Mouse (Mus musculus): ENCODE results near the gene Tnni2. TPM values are rescaled to one million over a fixed set of nuclear protein-coding genes. Genes with fewer than 3 reads are reported as not detected.

Tnni2 gene
- polyA plus RNA-seq, 1 experiment, result 1.7 TPM

- no peak for DNase-seq (ENCODE audit: extremely low spot score in 1 of 2, low spot score in 1 of 2)
These were observed 16.4 kb downstream of the Tnni2 start for GRCm38 (mm10) chr7:142458026-142458425.

GRCm38 (mm10) chr7:142458676-142459298 lies 17.2 kb downstream of the Tnni2 start:
- no peak for DNase-seq (ENCODE audit: extremely low spot score in 1 of 2, low spot score in 1 of 2)

GRCm38 (mm10) chr7:142459299-142459691 lies 17.7 kb downstream of the Tnni2 start:
- no peak for DNase-seq (ENCODE audit: extremely low spot score in 1 of 2, low spot score in 1 of 2)

- DNase-seq (ENCODE audit: extremely low spot score in 1 of 2, low spot score in 1 of 2), result no peak
These were observed 19.0 kb downstream of the Tnni2 start, which contains the start of gene Lsp1 for GRCm38 (mm10) chr7:142460636-142461077. Gene Lsp1, plus strand, starts transcription at chr7:142460809.

- DNase-seq (ENCODE audit: extremely low spot score in 1 of 2, low spot score in 1 of 2), result no peak
These were observed 19.8 kb downstream of the Tnni2 start for GRCm38 (mm10) chr7:142461446-142461845.

- no peak for DNase-seq (ENCODE audit: extremely low spot score in 1 of 2, low spot score in 1 of 2)
These were observed 20.6 kb downstream of the Tnni2 start for GRCm38 (mm10) chr7:142462190-142462589.

GRCm38 (mm10) chr7:142462594-142463078 lies 21.0 kb downstream of the Tnni2 start:
- no peak for DNase-seq (ENCODE audit: extremely low spot score in 1 of 2, low spot score in 1 of 2)

GRCm38 (mm10) chr7:142470171-142470691 lies 28.6 kb downstream of the Tnni2 start:
- DNase-seq (ENCODE audit: extremely low spot score in 1 of 2, low spot score in 1 of 2), result peak in 1 of 2 experiments; percentile 18

- DNase-seq (ENCODE audit: extremely low spot score in 1 of 2, low spot score in 1 of 2), result no peak
These were observed 29.3 kb downstream of the Tnni2 start for GRCm38 (mm10) chr7:142470808-142471413.

GRCm38 (mm10) chr7:142471414-142471861 lies 29.8 kb downstream of the Tnni2 start:
- no peak for DNase-seq (ENCODE audit: extremely low spot score in 1 of 2, low spot score in 1 of 2)

GRCm38 (mm10) chr7:142471884-142472570 lies 30.4 kb downstream of the Tnni2 start:
- no peak for DNase-seq (ENCODE audit: extremely low spot score in 1 of 2, low spot score in 1 of 2)

GRCm38 (mm10) chr7:142472936-142473335 lies 31.3 kb downstream of the Tnni2 start:
- DNase-seq (ENCODE audit: extremely low spot score in 1 of 2, low spot score in 1 of 2), result no peak

GRCm38 (mm10) chr7:142473476-142473875 lies 31.9 kb downstream of the Tnni2 start:
- no peak for DNase-seq (ENCODE audit: extremely low spot score in 1 of 2, low spot score in 1 of 2)

- no peak for DNase-seq (ENCODE audit: extremely low spot score in 1 of 2, low spot score in 1 of 2)
These were observed 33.2 kb downstream of the Tnni2 start for GRCm38 (mm10) chr7:142474799-142475198.

GRCm38 (mm10) chr7:142475641-142476040 lies 34.0 kb downstream of the Tnni2 start:
- no peak for DNase-seq (ENCODE audit: extremely low spot score in 1 of 2, low spot score in 1 of 2)

GRCm38 (mm10) chr7:142476271-142476670 lies 34.7 kb downstream of the Tnni2 start:
- DNase-seq (ENCODE audit: extremely low spot score in 1 of 2, low spot score in 1 of 2), result no peak

GRCm38 (mm10) chr7:142476795-142477452 lies 35.3 kb downstream of the Tnni2 start:
- peak in 1 of 2 experiments; percentile 45 for DNase-seq (ENCODE audit: extremely low spot score in 1 of 2, low spot score in 1 of 2)

- no peak for DNase-seq (ENCODE audit: extremely low spot score in 1 of 2, low spot score in 1 of 2)
These were observed 36.4 kb downstream of the Tnni2 start for GRCm38 (mm10) chr7:142478001-142478400.

GRCm38 (mm10) chr7:142478574-142478973 lies 37.0 kb downstream of the Tnni2 start:
- no peak for DNase-seq (ENCODE audit: extremely low spot score in 1 of 2, low spot score in 1 of 2)

- DNase-seq (ENCODE audit: extremely low spot score in 1 of 2, low spot score in 1 of 2), result no peak
These were observed 37.7 kb downstream of the Tnni2 start for GRCm38 (mm10) chr7:142479307-142479706.

- DNase-seq (ENCODE audit: extremely low spot score in 1 of 2, low spot score in 1 of 2), result no peak
These were observed 38.3 kb downstream of the Tnni2 start for GRCm38 (mm10) chr7:142479886-142480285.

All from frontal cortex, adult 2 months (tissue).